Mouse (Mus musculus) myocyte (in vitro differentiated cells): ENCODE measurements around the gene Dner.

ENCODE experiments used
- POLR2A ChIP-seq: IDR thresholded peaks from one replicate; pipeline ENCODE4 v1.6.1; 2011; ENCODE audit warnings: low read depth, mild to moderate bottlenecking, control low read depth, moderate library complexity; ENCODE audit not compliant: insufficient read length
- SRF ChIP-seq: IDR thresholded peaks from one replicate; pipeline ENCODE4 v1.6.1; 2011; ENCODE audit warnings: low read depth; ENCODE audit not compliant: control insufficient read depth, insufficient read length

- TF ChIP-seq POLR2A (no peak), SRF (no peak)
Observed at GRCm38 (mm10) chr1:84399671-84400070, 296.4 kb downstream of the Dner start.
